21 mouse cellular contexts compared by ENCODE assay signal in genomic region chr5:121813744-121814143, GRCm38 (mm10). TPM values are rescaled to one million over a fixed set of nuclear protein-coding genes. Genes with fewer than 3 reads are reported as not detected.
DNase-seq lines count a peak whose midpoint lies in the region; TF ChIP-seq lines count a peak whose summit lies in the region.
"Had no signal": no experiment of that assay in that cellular context is flagged by ENCODE, and none has a peak within 500 bp of the region (broad histone marks: within the 10 kb centered on the region; RNA-seq: fewer than 3 reads in every experiment).

No protein-coding gene starts in this region.

- TF ChIP-seq POLR2A in ES-Bruce4 (IDR thresholded peaks at IDR 0.05; ENCODE audit: insufficient read depth, low read length) (no peak), myocyte (IDR thresholded peaks at IDR 0.05; ENCODE audit: insufficient read length, low read depth) (peak; percentile 47)

- 0 out of 2 replicates have a peak overlapping the region, but pooled peaks have one; percentile 18 for H3K27ac ChIP-seq in layer of hippocampus, adult 2 months
- H3K27ac ChIP-seq in ES-Bruce4 (ENCODE audit: insufficient read depth, low read length): peak overlapping the region; percentile 9
- H3K27ac ChIP-seq: forebrain, embryonic 13.5 days; heart, embryonic 13.5 days; hindbrain, postnatal 0 days; left cerebral cortex, adult 2 months; liver, embryonic 13.5 days; midbrain, embryonic 10.5 days; neural tube, embryonic 12.5 days had no signal

- no peaks in the 10 kb centered on the region for H3K9me3 ChIP-seq in ES-Bruce4 (replicated peaks; ENCODE audit: control insufficient read depth, insufficient read depth, low read length, poor library complexity, severe bottlenecking)
- H3K9me3 ChIP-seq: forebrain, embryonic 13.5 days; heart, embryonic 13.5 days; liver, embryonic 13.5 days; midbrain, embryonic 10.5 days; neural tube, embryonic 12.5 days had no signal

- H3K4me3 ChIP-seq in layer of hippocampus, adult 2 months: no peak overlapping the region
- H3K4me3 ChIP-seq in ES-Bruce4 (ENCODE audit: low read depth, low read length) (no peak overlapping the region; the same call in 1 of the 2 replicates), myocyte (no peak overlapping the region)
- H3K4me3 ChIP-seq: erythroblast, embryonic 14.5 days; forebrain, embryonic 13.5 days; heart, embryonic 13.5 days; left cerebral cortex, adult 2 months; liver, embryonic 13.5 days; midbrain, embryonic 10.5 days; neural tube, embryonic 12.5 days had no signal

- H3K79me2 ChIP-seq in myocyte (ENCODE audit: control insufficient read depth, insufficient read depth): peaks cover 20% of the 10 kb centered on the region

- peaks cover 16% of the 10 kb centered on the region for H3K36me3 ChIP-seq in ES-Bruce4 (ENCODE audit: control insufficient read depth, insufficient read depth, low read length, poor library complexity, severe bottlenecking)
- H3K36me3 ChIP-seq in myocyte (ENCODE audit: control insufficient read depth, insufficient read depth): peaks cover 55% of the 10 kb centered on the region

- peak; percentile 42 for DNase-seq in cerebellum, adult 9-11 months
- no peak for DNase-seq in cerebellum, adult 18-20 months
- DNase-seq in layer of hippocampus, adult 2 months (ENCODE audit: low spot score in 2 of 2): no peak
- no peak for DNase-seq in layer of hippocampus, postnatal 14 days (ENCODE audit: low spot score in 2 of 2)
- no peak for DNase-seq in retina, postnatal 1 day
- DNase-seq: adrenal gland, adult 2 months; B cell, adult 2 months; kidney, postnatal 10 days; left cerebral cortex, postnatal 4 days; liver, embryonic 13.5 days; lung, embryonic 14.5 days; lung, postnatal 36 days had no signal

- H3ac ChIP-seq in myocyte (ENCODE audit: control insufficient read depth, insufficient read length): no peak overlapping the region

- TF ChIP-seq EP300 in ES-Bruce4 (IDR thresholded peaks at IDR 0.05; ENCODE audit: insufficient read depth, low read depth, low read length): no peak

- TF ChIP-seq CTCF in layer of hippocampus, adult 2 months (conservative IDR thresholded peaks at IDR 0.05): no peak
- TF ChIP-seq CTCF in ES-Bruce4 (IDR thresholded peaks at IDR 0.05; ENCODE audit: low read depth, low read length): no peak

- H3K9ac ChIP-seq in ES-Bruce4 (ENCODE audit: low read depth, poor library complexity, severe bottlenecking): no peak overlapping the region
- H3K9ac ChIP-seq: forebrain, embryonic 13.5 days; heart, embryonic 13.5 days; liver, embryonic 13.5 days; lung, embryonic 14.5 days; neural tube, embryonic 12.5 days had no signal

- H3K4me1 ChIP-seq in ES-Bruce4 (ENCODE audit: control insufficient read depth, insufficient read depth, low read length): no peaks in the 10 kb centered on the region
- H3K4me1 ChIP-seq: forebrain, embryonic 13.5 days; midbrain, embryonic 10.5 days; neural tube, embryonic 12.5 days had no signal

- H3K27me3 ChIP-seq in ES-Bruce4 (ENCODE audit: control insufficient read depth, insufficient read depth, low read length, poor library complexity, severe bottlenecking) (no peaks in the 10 kb centered on the region), myocyte (ENCODE audit: control insufficient read depth, insufficient read depth, insufficient read length) (no peaks in the 10 kb centered on the region)
- H3K27me3 ChIP-seq: forebrain, embryonic 13.5 days; heart, embryonic 13.5 days; liver, embryonic 13.5 days; neural tube, embryonic 12.5 days had no signal

- H3K4me2 ChIP-seq in myocyte (ENCODE audit: low read depth): no peak overlapping the region
- H3K4me2 ChIP-seq: forebrain, embryonic 13.5 days; heart, embryonic 13.5 days; liver, embryonic 13.5 days; lung, embryonic 14.5 days; neural tube, embryonic 12.5 days had no signal

TF ChIP-seq in myocyte, 11 proteins besides CTCF, POLR2A, EP300 and RAD21:
- TF ChIP-seq TCF12 (IDR thresholded peaks at IDR 0.05; ENCODE audit: insufficient read depth, poor library complexity, severe bottlenecking) (no peak), MYOD1 (IDR thresholded peaks at IDR 0.05; ENCODE audit: control insufficient read depth in 1 of 3, insufficient read length in 2 of 3, low read depth in 2 of 3) (peak in 1 of 3 experiments; percentile 8), REST (IDR thresholded peaks at IDR 0.05; ENCODE audit: insufficient read depth, insufficient read length) (no peak), POLR2AphosphoS2 (IDR thresholded peaks at IDR 0.05; ENCODE audit: insufficient read length, low read depth) (peak; percentile 72), USF1 (IDR thresholded peaks at IDR 0.05; ENCODE audit: low read depth) (no peak), MYOG (IDR thresholded peaks at IDR 0.05; ENCODE audit: control insufficient read depth in 1 of 3, insufficient read depth in 1 of 3, insufficient read length in 2 of 3, low read depth in 2 of 3) (no peak), MAX (IDR thresholded peaks at IDR 0.05; ENCODE audit: low read depth) (no peak), SRF (IDR thresholded peaks at IDR 0.05; ENCODE audit: control insufficient read depth, insufficient read length, low read depth) (no peak), CEBPB (IDR thresholded peaks at IDR 0.05; ENCODE audit: insufficient read depth, poor library complexity, severe bottlenecking) (no peak), TCF3 (IDR thresholded peaks at IDR 0.05; ENCODE audit: insufficient read length, low read depth) (no peak), E2F4 (IDR thresholded peaks at IDR 0.05; ENCODE audit: insufficient read depth) (no peak)
TF ChIP-seq in myocyte: peak in this region for 2.

RNA-seq across cellular contexts. Expression of gene Sh2b3, which starts 23.7 kb away (rescaled TPM):
- total RNA-seq in layer of hippocampus, adult 2 months (2021): 10 to 100 TPM; 19.9 to 21.6 TPM
- 10 to 100 TPM; 18.5 to 18.7 TPM for total RNA-seq in layer of hippocampus, postnatal 14 days (2021)
- polyA plus RNA-seq in ES-Bruce4 (2011; ENCODE audit: insufficient read depth, insufficient read length, low read depth, missing spikeins): 8.0 and 8.5 TPM in 2 replicates
- polyA plus RNA-seq in myocyte (2012; fragmentation: generic; extraction: Trizol): 37.4 TPM

RNA-seq across cellular contexts. Expression of gene Pheta1, which starts 35.0 kb away (rescaled TPM):
- 1 to 10 TPM; 8.3 to 8.8 TPM for total RNA-seq in layer of hippocampus, adult 2 months (2021)
- total RNA-seq in layer of hippocampus, postnatal 14 days (2021): 10 to 100 TPM; 10.3 to 12.4 TPM
- polyA plus RNA-seq in ES-Bruce4 (2011; ENCODE audit: insufficient read depth, insufficient read length, low read depth, missing spikeins) (5.8 TPM in 2 replicates), myocyte (2012; fragmentation: generic; extraction: Trizol) (9.8 TPM)
